ENCODE assay signal across 10 mouse cellular contexts in genomic region chr15:27925004-27925635, GRCm38 (mm10).
A peak's percentile ranks its signal among the peaks of the same experiment; 100 is the strongest.
DNase-seq lines count a peak whose midpoint lies in the region; ATAC-seq and TF ChIP-seq lines count a peak whose summit lies in the region.
"Had no signal": no experiment of that assay in that cellular context is flagged by ENCODE, and none has a peak within 500 bp of the region (broad histone marks: within the 10 kb centered on the region; RNA-seq: fewer than 3 reads in every experiment).

No protein-coding gene starts in this region.

- no peak for TF ChIP-seq POLR2A in thymus, adult 2 months (IDR thresholded peaks at IDR 0.05; ENCODE audit: control insufficient read depth, extremely low read depth, insufficient read depth, low read length, poor library complexity)

- WGBS in heart, embryonic 13.5 days: 38% methylated on average over 15 of the region's 15 CpGs
- WGBS in thymus, adult 2 months: 71% methylated on average over 15 of the region's 15 CpGs
- 27% methylated on average over 15 of the region's 15 CpGs for WGBS in hindbrain, postnatal 0 days

- no peaks in the 10 kb centered on the region for H3K36me3 ChIP-seq in heart, embryonic 13.5 days
- H3K36me3 ChIP-seq in thymus, adult 2 months (ENCODE audit: control insufficient read depth, insufficient read depth, low read length): no peaks in the 10 kb centered on the region
- no peaks in the 10 kb centered on the region for H3K36me3 ChIP-seq in hindbrain, postnatal 0 days (ENCODE audit: insufficient read depth, low read length)

- H3K4me2 ChIP-seq in heart, embryonic 13.5 days: peak overlapping the region; percentile 0; the same call in 1 of the 2 replicates
- 0 out of 2 replicates have a peak overlapping the region, but pooled peaks have one; percentile 5 for H3K4me2 ChIP-seq in hindbrain, postnatal 0 days (ENCODE audit: low read depth, low read length)

- peaks cover 67% of the 10 kb centered on the region for H3K4me1 ChIP-seq in heart, embryonic 13.5 days
- peaks cover 25% of the 10 kb centered on the region for H3K4me1 ChIP-seq in thymus, adult 2 months (replicated peaks; ENCODE audit: control insufficient read depth, insufficient read depth, low read length)
- H3K4me1 ChIP-seq in hindbrain, postnatal 0 days (ENCODE audit: insufficient read depth, low read length): peaks cover 30% of the 10 kb centered on the region

- no peak overlapping the region for H3K4me3 ChIP-seq in heart, embryonic 13.5 days
- H3K4me3 ChIP-seq in thymus, adult 2 months (ENCODE audit: control insufficient read depth, insufficient read depth, low read length): no peak overlapping the region
- no peak overlapping the region for H3K4me3 ChIP-seq in hindbrain, postnatal 0 days (ENCODE audit: low read length)
- H3K4me3 ChIP-seq in layer of hippocampus, adult 2 months: no peak overlapping the region

- TF ChIP-seq CTCF in thymus, adult 2 months (IDR thresholded peaks at IDR 0.05; ENCODE audit: borderline replicate concordance, control insufficient read depth, extremely low read depth, insufficient read depth, low read length, poor library complexity): no peak
- TF ChIP-seq CTCF in hindbrain, postnatal 0 days (IDR thresholded peaks at IDR 0.05; ENCODE audit: low read depth): no peak
- TF ChIP-seq CTCF in layer of hippocampus, adult 2 months (conservative IDR thresholded peaks at IDR 0.05): no peak

- no peak overlapping the region for H3K9ac ChIP-seq in heart, embryonic 13.5 days
- H3K9ac ChIP-seq in hindbrain, postnatal 0 days (replicated peaks; ENCODE audit: low read length): no peak overlapping the region

- H3K9me3 ChIP-seq in heart, embryonic 13.5 days: no peaks in the 10 kb centered on the region
- no peaks in the 10 kb centered on the region for H3K9me3 ChIP-seq in hindbrain, postnatal 0 days (ENCODE audit: low read length)

- ATAC-seq in heart, embryonic 13.5 days (ENCODE audit: extremely low read depth, insufficient number of reproducible peaks, low FRiP score, low TSS enrichment): no peak
- ATAC-seq in hindbrain, postnatal 0 days: no peak

- H3K27me3 ChIP-seq in heart, embryonic 13.5 days (replicated peaks): no peaks in the 10 kb centered on the region
- no peaks in the 10 kb centered on the region for H3K27me3 ChIP-seq in thymus, adult 2 months (ENCODE audit: control insufficient read depth, insufficient read depth, low read length)
- no peaks in the 10 kb centered on the region for H3K27me3 ChIP-seq in hindbrain, postnatal 0 days (ENCODE audit: insufficient read depth, low read length)

- no peak for DNase-seq in heart, adult 18-20 months
- DNase-seq in thymus, adult 2 months: no peak
- DNase-seq in thymus, postnatal 10 days (ENCODE audit: low spot score in 2 of 2): no peak
- DNase-seq in hindbrain, postnatal 0 days (ENCODE audit: low spot score): no peak
- no peak for DNase-seq in layer of hippocampus, adult 2 months (ENCODE audit: low spot score in 2 of 2)
- no peak for DNase-seq in right cerebral cortex, adult 18-20 months
- no peak for DNase-seq in adrenal gland, adult (ENCODE audit: inconsistent age in 2 of 2, low spot score in 1 of 2)
- DNase-seq: lung, adult 2 months; spleen, adult 18-20 months had no signal

- H3K27ac ChIP-seq in heart, embryonic 13.5 days (replicated peaks): peak overlapping the region; percentile 70
- peak overlapping the region; percentile 80 for H3K27ac ChIP-seq in thymus, adult 2 months (ENCODE audit: control insufficient read depth, insufficient read depth, low read length)
- peak overlapping the region; percentile 65 for H3K27ac ChIP-seq in hindbrain, postnatal 0 days
- H3K27ac ChIP-seq in layer of hippocampus, adult 2 months: no peak overlapping the region
